Mouse (Mus musculus) layer of hippocampus, adult 18-20 months (tissue): Measurements from ENCODE around the gene Ccdc85a. TPM values are rescaled to one million over a fixed set of nuclear protein-coding genes. Genes with fewer than 3 reads are reported as not detected.

Experiments used
- DNase-seq, 2 experiments: peaks; one replicate each; pipeline ENCODE4 v3.0.0; 2022; ENCODE audit warnings: low spot score in 2 of 2
- long read RNA-seq: library from polyadenylated mRNA; stranded (forward); transcript quantifications from one replicate; pipeline ENCODE4 v2.0.0, GENCODE M21; 2021
- total RNA-seq, 2 experiments: library from RNA; stranded (reverse); gene quantifications; 2 replicates each; pipeline ENCODE4 v1.2.3; 2021

Ccdc85a gene
- total RNA-seq = 100 to 1,000 TPM; 136 to 146 TPM
- long read RNA-seq, full-length matches to known transcripts = 31 of 108 reads
- long read RNA-seq, partial matches to known transcripts = 8 of 108 reads
- long read RNA-seq, other reads (novel, unspliced or antisense) = 69 of 108 reads

GRCm38 (mm10) chr11:28583911-28584434 is at the start of gene Ccdc85a:
Gene Ccdc85a, minus strand, starts transcription at chr11:28584324.
- DNase-seq = peak; percentile 90 to 97

GRCm38 (mm10) chr11:28633571-28634125 is 49.5 kb upstream of the Ccdc85a start:
- DNase-seq = no peak

- DNase-seq = no peak
These were observed 49.0 kb upstream of the Ccdc85a start for GRCm38 (mm10) chr11:28633093-28633492.

GRCm38 (mm10) chr11:28630771-28631170 is 46.6 kb upstream of the Ccdc85a start:
- no peak for DNase-seq

GRCm38 (mm10) chr11:28610781-28611491 is 26.8 kb upstream of the Ccdc85a start:
- DNase-seq = peak in 1 of 2 experiments; percentile 2

- DNase-seq = peak in 1 of 2 experiments; percentile 19
These were observed 800 bp downstream of the Ccdc85a start for GRCm38 (mm10) chr11:28583138-28583910.

GRCm38 (mm10) chr11:28582218-28582617 is 1.9 kb downstream of the Ccdc85a start:
- peak in 1 of 2 experiments; percentile 18 for DNase-seq

- peak; percentile 13 to 57 for DNase-seq
These were observed 11.7 kb downstream of the Ccdc85a start for GRCm38 (mm10) chr11:28572423-28572822.

- peak; percentile 23 to 64 for DNase-seq
These were observed 27.7 kb downstream of the Ccdc85a start for GRCm38 (mm10) chr11:28556420-28556819.

- DNase-seq = no peak
These were observed 40.7 kb downstream of the Ccdc85a start for GRCm38 (mm10) chr11:28543429-28543828.

- DNase-seq = no peak
These were observed 42.8 kb downstream of the Ccdc85a start for GRCm38 (mm10) chr11:28541307-28541706.

- DNase-seq = no peak
These were observed 50.8 kb downstream of the Ccdc85a start for GRCm38 (mm10) chr11:28533286-28533685.

- DNase-seq = no peak
These were observed 82.9 kb downstream of the Ccdc85a start for GRCm38 (mm10) chr11:28501190-28501589.

- no peak for DNase-seq
These were observed 87.1 kb downstream of the Ccdc85a start for GRCm38 (mm10) chr11:28497034-28497433.

GRCm38 (mm10) chr11:28493362-28493761 is 90.8 kb downstream of the Ccdc85a start:
- DNase-seq = no peak

GRCm38 (mm10) chr11:28491330-28491729 is 92.8 kb downstream of the Ccdc85a start:
- DNase-seq = no peak

GRCm38 (mm10) chr11:28484083-28484729 is 99.9 kb downstream of the Ccdc85a start:
- no peak for DNase-seq

- no peak for DNase-seq
These were observed 107.0 kb downstream of the Ccdc85a start for GRCm38 (mm10) chr11:28477088-28477487.

- DNase-seq = no peak
These were observed 118.4 kb downstream of the Ccdc85a start for GRCm38 (mm10) chr11:28465726-28466125.

- no peak for DNase-seq
These were observed 119.2 kb downstream of the Ccdc85a start for GRCm38 (mm10) chr11:28464926-28465325.

- DNase-seq = no peak
These were observed 125.0 kb downstream of the Ccdc85a start for GRCm38 (mm10) chr11:28459165-28459564.
